Mouse (Mus musculus) hindbrain, embryonic 14.5 days (tissue): Measurements from ENCODE around the gene Pou3f1. TPM values are rescaled to one million over a fixed set of nuclear protein-coding genes. Genes with fewer than 3 reads are reported as not detected.
A peak's percentile ranks its signal among the peaks of the same experiment; 100 is the strongest.

Experiments
- ATAC-seq: fragments of 200-750 bp; cut with Nextera tagmentation; 2 replicates; pipeline ENCODE4 v1.8.0; 2017; ENCODE audit warnings: moderate number of reproducible peaks, mild to moderate bottlenecking, moderate TSS enrichment, moderate library complexity; ENCODE audit not compliant: low FRiP score
- DNase-seq: peaks from one replicate; pipeline ENCODE4 v3.0.0-alpha.2; 2015; ENCODE audit warnings: low spot score
- H3K27ac ChIP-seq: fragments of 300-500 bp; sonication (generic); 2 replicates; pipeline ENCODE4 v1.5.1; 2014; ENCODE audit warnings: mild to moderate bottlenecking, moderate library complexity
- H3K27me3 ChIP-seq: fragments of 300-500 bp; sonication (generic); 2 replicates; pipeline ENCODE4 v1.6.1; 2014; ENCODE audit warnings: mild to moderate bottlenecking, low read length, mixed read lengths; ENCODE audit not compliant: control insufficient read depth, insufficient read depth
- H3K36me3 ChIP-seq: fragments of 300-500 bp; sonication (generic); replicated peaks from 2 replicates; pipeline ENCODE4 v1.6.1; 2014; ENCODE audit not compliant: control insufficient read depth, insufficient read depth
- H3K4me1 ChIP-seq: fragments of 300-500 bp; sonication (generic); replicated peaks from 2 replicates; pipeline ENCODE4 v1.6.1; 2014; ENCODE audit warnings: antibody characterized with exemption, low read length, mixed read lengths; ENCODE audit not compliant: control insufficient read depth, insufficient read depth
- H3K4me2 ChIP-seq: fragments of 300-500 bp; sonication (generic); replicated peaks from 2 replicates; pipeline ENCODE4 v1.6.1; 2014; ENCODE audit warnings: mild to moderate bottlenecking, moderate library complexity
- H3K4me3 ChIP-seq: fragments of 300-500 bp; sonication (generic); replicated peaks from 2 replicates; pipeline ENCODE4 v1.5.1; 2014; ENCODE audit warnings: mild to moderate bottlenecking, low read length
- H3K9ac ChIP-seq: fragments of 300-500 bp; sonication (generic); 2 replicates; pipeline ENCODE4 v1.6.1; 2014
- H3K9me3 ChIP-seq: fragments of 300-500 bp; sonication (generic); 2 replicates; pipeline ENCODE4 v1.6.1; 2016; ENCODE audit warnings: low read length; ENCODE audit not compliant: control insufficient read depth
- WGBS: fragments of 180-500 bp; shearing (Covaris S2); extraction: QIAGEN DNeasy Blood & Tissue Kit; methylation state at CpG from one replicate; pipeline ENCODE4 v1.1.7; 2014; 5-methylcytosine and 5-hydroxymethylcytosine counted together
- polyA plus RNA-seq: library from polyadenylated mRNA; unstranded; fragments of >200 nt; fragmentation: Nextera tagmentation; extraction: Ambion mirVana; gene quantifications from 2 replicates; pipeline ENCODE4 v1.2.1, GENCODE M21; 2014

Gene Pou3f1
- polyA plus RNA-seq, 1 experiment from 2014 or later = 9.6 TPM

DNA sequence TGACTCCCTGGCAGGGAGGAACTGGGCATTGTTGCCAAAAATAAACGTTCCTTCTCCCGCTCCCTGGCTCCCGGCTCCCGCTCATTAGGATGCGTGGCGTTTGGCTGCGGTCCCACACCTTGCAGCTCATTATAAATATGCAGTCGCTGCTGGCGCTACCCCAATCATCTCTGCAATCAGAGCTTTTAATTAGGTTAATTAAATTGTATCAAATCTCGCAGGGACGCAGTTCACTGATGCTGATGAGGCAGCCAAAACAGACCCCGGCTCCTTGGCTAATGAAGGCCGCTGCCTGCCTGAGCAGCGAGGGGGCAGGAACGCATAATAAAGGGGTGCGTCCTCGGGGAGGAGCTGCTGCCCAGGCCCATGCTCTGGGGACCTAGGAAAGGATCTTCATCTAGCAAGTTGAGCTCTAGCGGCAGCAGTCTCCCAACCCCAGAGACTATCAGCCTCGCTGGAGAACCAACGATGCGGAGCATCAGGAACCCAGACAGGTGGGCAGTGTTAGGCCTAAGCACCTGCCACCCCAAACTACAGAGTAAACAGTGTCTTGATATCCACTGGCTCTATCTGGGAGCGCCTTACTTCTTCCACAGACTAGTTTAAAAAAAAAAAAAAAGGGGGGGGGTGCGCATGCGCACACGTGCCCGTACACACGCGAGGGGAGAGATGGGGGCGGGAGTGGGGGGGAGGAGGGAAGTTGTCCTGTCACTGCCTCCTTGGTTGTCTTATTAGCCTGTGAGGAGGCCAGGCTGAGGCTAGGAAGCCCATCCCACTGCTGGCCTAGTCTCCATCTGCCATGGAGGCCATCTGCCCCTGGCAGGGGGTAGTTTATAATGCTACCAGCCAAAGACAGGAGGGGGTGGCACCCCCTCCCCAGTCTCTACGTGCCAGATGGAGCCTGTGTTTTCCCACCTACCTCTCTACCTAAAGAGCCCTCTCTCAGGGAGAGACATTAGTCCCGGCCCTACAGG is 16.0 kb downstream of the Pou3f1 start:
- peaks cover 42% of the 10 kb centered on the region for H3K4me1 ChIP-seq
- H3K36me3 ChIP-seq = peaks cover 8% of the 10 kb centered on the region
- 0 out of 2 replicates have a peak overlapping the region, but pooled peaks have one; percentile 9 for H3K9ac ChIP-seq
- peak overlapping the region; percentile 5; the same call in 1 of the 2 replicates for H3K4me3 ChIP-seq
- H3K27me3 ChIP-seq = no peaks in the 10 kb centered on the region; the same call in 1 of the 2 replicates
- 1% methylated on average over 25 of the region's 31 CpGs for WGBS
- peak; percentile 78 for DNase-seq
- peak; percentile 64 for ATAC-seq
- peak overlapping the region; percentile 55; the same call in 1 of the 2 replicates for H3K27ac ChIP-seq
- peak overlapping the region; percentile 42 for H3K4me2 ChIP-seq
- no peaks in the 10 kb centered on the region for H3K9me3 ChIP-seq

- Histone ChIP-seq H3K36me3 (peaks cover 25% of the 10 kb centered on the region), H3K4me2 (no peak overlapping the region), H3K4me3 (no peak overlapping the region), H3K27ac (no peak overlapping the region), H3K4me1 (peaks cover 34% of the 10 kb centered on the region), H3K9ac (no peak overlapping the region), H3K27me3 (no peaks in the 10 kb centered on the region; the same call in 1 of the 2 replicates), H3K9me3 (no peaks in the 10 kb centered on the region)
- ATAC-seq (no peak), DNase-seq (no peak)
- WGBS = 37% methylated on average over 17 of the region's 17 CpGs
Measured at GRCm38 (mm10) chr4:124674334-124675032, 17.9 kb downstream of the Pou3f1 start.

GRCm38 (mm10) chr4:124675037-124675436 is 18.4 kb downstream of the Pou3f1 start:
- Histone ChIP-seq H3K36me3 (peaks cover 31% of the 10 kb centered on the region), H3K4me2 (no peak overlapping the region), H3K9me3 (no peaks in the 10 kb centered on the region), H3K27me3 (no peaks in the 10 kb centered on the region; the same call in 1 of the 2 replicates), H3K4me3 (no peak overlapping the region), H3K4me1 (peaks cover 34% of the 10 kb centered on the region), H3K27ac (no peak overlapping the region), H3K9ac (no peak overlapping the region)
- ATAC-seq = no peak
- 4% methylated on average over 4 of the region's 4 CpGs for WGBS
- DNase-seq = peak; percentile 89

DNA sequence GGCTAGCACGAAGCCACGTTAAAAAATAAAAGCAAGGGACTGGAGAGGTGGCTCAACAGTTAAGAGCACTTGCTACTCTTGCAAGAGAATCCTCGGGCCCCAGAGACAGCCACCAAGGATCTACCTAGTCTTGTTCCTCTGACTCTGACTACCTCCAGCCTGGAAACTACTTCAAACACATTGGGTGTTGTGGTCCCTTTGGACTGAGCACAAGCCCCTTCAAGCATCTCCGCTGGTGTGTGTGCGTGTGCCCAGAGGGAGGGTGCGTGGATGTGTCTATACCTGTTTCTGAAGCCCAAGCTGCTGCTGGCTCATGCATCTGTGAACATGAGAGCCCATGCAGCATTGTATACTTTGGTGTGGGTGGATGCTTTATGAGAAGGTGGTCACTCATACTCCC is 19.4 kb downstream of the Pou3f1 start:
- no peak for ATAC-seq
- no peak overlapping the region for H3K4me2 ChIP-seq
- no peak overlapping the region for H3K9ac ChIP-seq
- no peaks in the 10 kb centered on the region for H3K9me3 ChIP-seq
- H3K27ac ChIP-seq = no peak overlapping the region
- no peaks in the 10 kb centered on the region for H3K27me3 ChIP-seq
- H3K36me3 ChIP-seq = peaks cover 40% of the 10 kb centered on the region
- H3K4me1 ChIP-seq = peaks cover 34% of the 10 kb centered on the region
- WGBS = 84% methylated on average over 6 of the region's 6 CpGs
- no peak overlapping the region for H3K4me3 ChIP-seq
- no peak for DNase-seq

GRCm38 (mm10) chr4:124682270-124682669 is 25.7 kb downstream of the Pou3f1 start:
- 63% methylated on average over 7 of the region's 7 CpGs for WGBS
- peaks cover 90% of the 10 kb centered on the region for H3K36me3 ChIP-seq

DNA sequence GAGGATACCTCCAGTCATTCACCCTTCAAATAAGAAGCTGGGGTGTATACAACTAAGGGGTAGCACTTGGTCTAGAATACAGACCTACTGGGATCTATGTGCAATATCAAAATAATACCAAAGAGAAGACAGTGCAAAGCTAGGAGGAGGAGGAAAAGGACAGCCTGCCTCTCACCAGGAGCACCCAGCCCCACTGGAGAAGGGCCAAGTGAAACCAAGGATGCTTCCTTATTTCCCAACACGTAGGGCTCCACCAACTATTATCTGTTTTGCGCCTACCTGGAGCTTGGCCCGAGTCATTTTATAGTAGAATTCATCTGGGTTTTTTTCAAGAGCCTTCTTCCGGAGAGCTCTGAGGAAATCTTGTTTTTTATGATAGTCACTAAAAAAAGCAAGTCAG is 26.9 kb downstream of the Pou3f1 start:
- H3K4me2 ChIP-seq = no peak overlapping the region
- no peaks in the 10 kb centered on the region for H3K4me1 ChIP-seq
- no peak overlapping the region for H3K9ac ChIP-seq
- H3K36me3 ChIP-seq = peaks cover 90% of the 10 kb centered on the region
- DNase-seq (no peak), ATAC-seq (no peak)
- H3K9me3 ChIP-seq = no peaks in the 10 kb centered on the region
- no peak overlapping the region for H3K4me3 ChIP-seq
- 92% methylated on average over 4 of the region's 4 CpGs for WGBS
- no peaks in the 10 kb centered on the region for H3K27me3 ChIP-seq
- H3K27ac ChIP-seq = no peak overlapping the region

More at GRCm38 (mm10) chr4:124682270-124682669, 25.7 kb downstream of the Pou3f1 start:
- Histone ChIP-seq H3K4me3 (no peak overlapping the region), H3K9ac (no peak overlapping the region), H3K27me3 (no peaks in the 10 kb centered on the region), H3K9me3 (no peaks in the 10 kb centered on the region), H3K27ac (no peak overlapping the region), H3K4me1 (no peaks in the 10 kb centered on the region), H3K4me2 (no peak overlapping the region)
- DNase-seq = no peak
- ATAC-seq = no peak

- WGBS = 87% methylated on average over 4 of the region's 4 CpGs
- no peaks in the 10 kb centered on the region for H3K27me3 ChIP-seq
- no peak for ATAC-seq
- peaks cover 77% of the 10 kb centered on the region for H3K36me3 ChIP-seq
- H3K9me3 ChIP-seq = no peaks in the 10 kb centered on the region
- DNase-seq = no peak
- no peak overlapping the region for H3K9ac ChIP-seq
- no peaks in the 10 kb centered on the region for H3K4me1 ChIP-seq
- no peak overlapping the region for H3K4me3 ChIP-seq
- H3K27ac ChIP-seq = no peak overlapping the region
- no peak overlapping the region for H3K4me2 ChIP-seq
Measured at GRCm38 (mm10) chr4:124685004-124685403, 28.4 kb downstream of the Pou3f1 start.

DNA sequence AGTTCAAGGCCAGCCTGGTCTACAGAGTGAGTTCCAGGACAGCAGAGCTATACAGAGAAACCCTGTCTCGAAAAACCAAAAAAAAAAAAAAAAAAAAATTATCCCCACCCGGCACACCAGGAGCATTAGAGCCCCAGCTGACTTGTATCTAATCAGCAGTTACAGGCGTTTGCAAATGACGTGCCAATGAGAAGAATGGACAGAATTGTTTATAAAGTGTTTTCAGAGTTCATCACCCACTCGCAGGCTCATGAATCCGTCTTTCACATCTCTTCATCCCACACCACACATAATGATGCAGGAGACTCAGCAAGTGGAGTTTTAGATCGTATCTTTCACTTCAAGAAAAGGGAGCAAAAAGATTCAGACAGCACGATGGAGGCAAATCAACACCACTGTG is 28.8 kb downstream of the Pou3f1 start:
- DNase-seq = no peak
- 85% methylated on average over 8 of the region's 8 CpGs for WGBS
- Histone ChIP-seq H3K27ac (no peak overlapping the region), H3K4me1 (no peaks in the 10 kb centered on the region), H3K27me3 (no peaks in the 10 kb centered on the region), H3K9ac (no peak overlapping the region), H3K4me3 (no peak overlapping the region), H3K36me3 (peaks cover 72% of the 10 kb centered on the region), H3K4me2 (no peak overlapping the region), H3K9me3 (no peaks in the 10 kb centered on the region)
- ATAC-seq = no peak

DNA sequence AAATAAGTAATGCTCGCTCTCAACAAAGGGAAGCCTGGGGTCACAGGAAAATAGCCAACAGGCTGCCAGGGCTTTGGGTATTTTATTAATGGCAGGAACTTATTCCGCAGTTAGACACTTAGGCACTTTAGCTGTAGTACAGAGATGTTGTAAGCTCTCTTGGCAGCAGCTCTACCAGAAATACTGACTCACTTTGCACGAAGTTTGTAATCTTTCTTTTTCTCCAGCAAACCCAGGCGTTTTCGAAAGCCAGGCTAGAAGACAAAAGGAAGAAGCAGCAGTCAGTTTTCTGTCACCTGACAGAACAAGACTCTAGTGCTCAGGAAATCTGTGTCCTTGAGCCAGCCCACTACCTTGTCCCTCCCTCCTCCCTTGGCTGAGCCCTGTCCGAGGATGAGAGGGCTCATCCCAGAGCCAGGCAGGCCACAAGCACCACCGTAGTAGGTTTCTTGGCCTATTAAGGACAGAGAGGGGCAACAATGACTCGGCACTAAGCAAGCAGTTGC is 29.3 kb downstream of the Pou3f1 start:
- Histone ChIP-seq H3K9ac (no peak overlapping the region), H3K4me2 (no peak overlapping the region), H3K4me1 (peaks cover 2% of the 10 kb centered on the region; the same call in 1 of the 2 replicates), H3K4me3 (no peak overlapping the region), H3K27ac (no peak overlapping the region), H3K9me3 (no peaks in the 10 kb centered on the region), H3K36me3 (peaks cover 72% of the 10 kb centered on the region), H3K27me3 (no peaks in the 10 kb centered on the region)
- no peak for DNase-seq
- 89% methylated on average over 8 of the region's 8 CpGs for WGBS
- ATAC-seq = no peak
